Mouse (Mus musculus) left cerebral cortex, postnatal 25 days (tissue): ENCODE data around the gene Tceanc2. TPM values are rescaled to one million over a fixed set of nuclear protein-coding genes. Genes with fewer than 3 reads are reported as not detected.
"Not testable (repeated sequence)": the region's sequence is repeated elsewhere in the genome, so short reads cannot be mapped to it uniquely, and the experiment has no call there.

Source experiments
- DNase-seq, 2 experiments: peaks; one replicate each; pipeline ENCODE4 v3.0.0; 2022; ENCODE audit warnings: low spot score in 2 of 2, mixed read lengths in 1 of 2
- intact Hi-C: fragments of 180-260 bp; cut with DNase I; formaldehyde crosslinking; loops from one replicate; pipeline ENCODE4 v1.15.1; 2025
- total RNA-seq, 2 experiments: library from RNA; stranded (reverse); gene quantifications; 2 replicates each; pipeline ENCODE4 v1.2.3; 2021

Tceanc2 gene
- total RNA-seq, 2 experiments from 2014 or later, result 17.3 to 19.0 TPM

DNA sequence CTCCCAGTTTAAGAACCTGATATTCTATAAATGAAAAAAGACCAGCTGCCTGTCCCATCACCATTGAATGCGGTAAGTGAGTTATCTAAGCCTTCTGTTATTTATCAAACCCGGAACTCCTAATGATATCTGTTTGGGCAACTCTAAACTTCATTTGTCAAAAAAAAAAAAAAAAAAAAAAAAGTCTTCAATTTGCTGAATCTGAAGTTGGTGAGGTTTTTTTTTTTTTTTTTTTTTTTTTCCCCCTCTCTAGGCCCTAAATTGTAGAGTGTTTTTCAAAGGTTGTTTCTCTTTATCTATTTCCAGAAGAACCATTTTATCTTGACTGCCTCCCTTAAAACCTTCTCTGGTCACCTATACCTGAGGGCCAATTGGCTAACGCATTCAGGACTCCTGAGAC is 44.0 kb downstream of the Tceanc2 start:
- no peak for DNase-seq
- intact Hi-C loops, result no loop called here

DNA sequence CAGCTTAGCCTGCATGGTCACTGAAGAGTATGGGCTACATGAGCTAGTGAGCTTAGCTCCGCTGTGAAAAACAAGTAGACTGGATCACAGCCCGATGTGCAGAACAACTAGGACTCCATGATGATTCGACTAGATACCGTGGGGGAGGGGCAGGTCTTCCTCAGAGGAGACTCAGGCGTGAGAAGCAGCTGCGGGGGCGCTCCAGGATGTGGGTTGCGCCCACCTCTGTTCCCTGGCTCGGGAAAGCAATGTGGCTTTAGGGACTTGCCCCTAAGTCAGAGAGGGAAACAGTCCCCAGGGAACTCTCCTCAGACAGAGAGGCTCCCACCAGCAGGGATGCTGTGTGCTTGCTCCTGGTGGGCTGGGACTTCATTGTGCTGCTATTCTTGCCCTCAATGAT is 48.4 kb downstream of the Tceanc2 start:
- peak in 1 of 2 experiments; percentile 39 for DNase-seq
- intact Hi-C loops, result no loop called here

GRCm38 (mm10) chr4:107129373-107129772 is 49.5 kb downstream of the Tceanc2 start:
- intact Hi-C loops, result no loop called here
- DNase-seq, result no peak

GRCm38 (mm10) chr4:107127901-107128669 is 50.8 kb downstream of the Tceanc2 start:
- DNase-seq, result no peak
- intact Hi-C loops, result no loop called here

- no peak for DNase-seq
- intact Hi-C loops, result no loop called here
Measured at GRCm38 (mm10) chr4:107126891-107127524, 51.9 kb downstream of the Tceanc2 start.

DNA sequence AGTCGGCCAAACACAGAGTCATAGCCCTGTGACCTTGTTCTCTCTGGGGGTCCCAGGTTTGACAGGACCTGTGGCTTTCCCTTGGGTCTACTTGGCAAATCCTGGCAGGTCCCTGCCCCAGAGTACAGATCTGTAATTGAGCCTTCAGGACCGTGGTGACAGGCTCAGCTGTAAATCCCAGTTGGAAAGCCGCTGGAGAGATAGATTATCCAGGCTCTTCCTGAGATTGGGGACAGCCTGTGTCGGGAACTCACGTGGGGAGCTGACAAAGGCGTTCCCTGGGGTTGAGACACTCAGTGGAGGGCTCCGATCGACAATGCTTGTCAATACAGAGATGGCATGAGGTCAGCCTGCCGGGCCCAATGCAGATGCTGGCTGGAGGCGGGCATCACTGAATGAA is 52.5 kb downstream of the Tceanc2 start:
- no peak for DNase-seq
- intact Hi-C loops, result no loop called here

GRCm38 (mm10) chr4:107125101-107125500 is 53.8 kb downstream of the Tceanc2 start:
- DNase-seq, result no peak
- intact Hi-C loops, result no loop called here

DNA sequence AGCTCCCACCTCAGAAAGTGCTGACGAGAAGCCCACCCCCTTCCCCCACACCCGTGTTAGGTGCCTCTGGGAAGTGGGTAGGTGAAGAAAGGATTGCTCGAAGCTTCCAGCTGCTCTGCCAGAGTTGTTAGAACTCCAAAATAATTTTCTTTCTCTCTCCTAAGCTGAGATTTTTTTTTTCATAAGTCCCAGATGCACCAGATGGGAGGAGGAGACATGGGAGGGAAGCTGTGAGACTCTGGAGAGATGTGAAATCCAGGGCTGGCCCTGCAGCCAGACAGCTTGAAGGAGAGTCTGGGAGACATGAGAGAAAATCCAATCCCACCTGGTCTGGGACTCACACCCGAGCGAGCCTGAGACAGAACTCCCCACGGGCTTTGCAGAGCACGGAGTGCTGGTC is 54.5 kb downstream of the Tceanc2 start:
- DNase-seq, result peak; percentile 23 to 60

DNA sequence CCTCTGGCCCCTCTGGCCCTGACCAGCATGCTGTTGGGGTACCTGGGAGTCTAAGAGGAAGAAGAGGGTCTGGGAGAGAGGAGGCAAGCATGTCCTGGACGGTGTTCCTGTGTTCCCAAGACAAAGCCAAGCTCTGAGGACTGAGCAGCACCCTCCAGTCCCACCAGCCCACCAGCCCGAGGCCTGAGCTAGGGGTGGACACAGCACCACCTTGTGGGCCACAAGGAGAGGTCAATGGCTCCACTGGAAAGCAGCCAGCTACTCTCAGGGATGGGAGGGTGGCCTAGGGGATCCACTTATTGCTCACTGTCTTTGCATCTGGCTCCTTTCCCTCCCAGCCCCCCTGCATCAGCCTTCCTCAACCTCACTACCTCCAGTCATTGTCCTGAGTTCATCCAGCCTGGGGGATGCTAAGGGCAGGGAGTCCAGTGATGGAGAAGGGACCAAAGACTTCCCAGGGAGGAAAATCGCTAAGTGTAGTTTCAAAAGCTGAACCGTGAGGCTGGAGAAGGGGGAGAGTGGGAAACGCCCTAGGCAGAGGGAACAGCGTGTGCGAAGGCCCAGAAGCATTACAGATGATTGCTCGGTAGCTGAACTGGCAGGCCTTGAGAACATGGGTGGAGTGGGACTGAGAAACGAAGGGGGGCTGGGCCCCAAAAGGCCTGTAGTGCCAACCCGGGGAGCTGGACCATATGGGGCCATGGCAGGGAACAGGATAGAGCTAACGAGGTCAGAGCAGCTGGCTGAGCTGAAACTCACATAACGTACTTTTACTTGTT is 57.6 kb downstream of the Tceanc2 start:
- intact Hi-C loops, result no loop called here
- no peak for DNase-seq

More for the DNA sequence above, 54.5 kb downstream of the Tceanc2 start:
- intact Hi-C loops, result no loop called here

GRCm38 (mm10) chr4:107120676-107121075 is 58.2 kb downstream of the Tceanc2 start:
- DNase-seq, result no peak
- intact Hi-C loops, result no loop called here

GRCm38 (mm10) chr4:107119056-107119455 is 59.9 kb downstream of the Tceanc2 start:
- intact Hi-C loops, result no loop called here
- DNase-seq, result no peak

- intact Hi-C loops, result no loop called here
- DNase-seq, result no peak
Measured at GRCm38 (mm10) chr4:107117741-107118385, 61.1 kb downstream of the Tceanc2 start.

DNA sequence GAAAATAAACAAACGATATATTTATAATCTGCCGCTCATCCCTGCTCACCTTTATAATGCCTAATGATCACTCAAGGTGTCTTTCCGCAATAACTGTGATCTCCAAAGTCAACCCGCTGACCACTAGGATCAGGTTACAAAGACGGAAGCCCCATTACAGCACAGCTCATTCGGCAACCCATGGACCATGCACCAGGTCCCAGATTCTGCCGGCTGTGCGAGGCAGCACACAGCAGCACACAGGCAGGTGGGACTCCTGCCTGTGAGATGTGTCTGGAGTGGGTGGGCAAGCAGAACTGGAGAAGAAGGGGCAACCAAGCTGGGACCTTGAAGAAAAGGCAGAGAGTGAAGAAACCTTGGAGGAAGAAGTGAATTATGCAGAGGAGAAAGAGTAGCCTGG is 64.6 kb downstream of the Tceanc2 start:
- no peak for DNase-seq
- intact Hi-C loops, result no loop called here

GRCm38 (mm10) chr4:107109181-107109580 is 69.7 kb downstream of the Tceanc2 start:
- DNase-seq, intact Hi-C loops: not testable (repeated sequence)

GRCm38 (mm10) chr4:107108291-107108731 is 70.6 kb downstream of the Tceanc2 start:
- DNase-seq, result peak in 1 of 2 experiments; percentile 55
- intact Hi-C loops, result no loop called here

GRCm38 (mm10) chr4:107106777-107107176 is 72.1 kb downstream of the Tceanc2 start:
- no peak for DNase-seq
- intact Hi-C loops, result no loop called here

DNA sequence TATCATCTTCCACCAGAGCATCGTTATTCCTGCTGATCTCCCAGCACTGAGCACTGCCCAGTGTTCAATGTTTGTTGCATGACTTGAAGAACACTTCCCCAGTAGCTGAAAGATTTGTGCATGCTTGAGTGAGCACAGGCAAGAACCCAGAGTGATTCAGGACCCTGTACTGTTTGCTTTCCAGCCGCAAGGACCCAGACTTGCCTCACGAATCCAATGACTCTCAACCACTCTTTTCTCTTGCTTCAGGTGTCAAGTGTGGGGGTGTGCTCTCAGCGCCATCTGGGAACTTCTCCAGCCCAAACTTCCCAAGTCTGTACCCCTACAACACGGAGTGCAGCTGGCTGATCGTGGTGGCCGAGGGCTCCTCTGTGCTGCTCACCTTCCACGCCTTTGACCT is 76.7 kb downstream of the Tceanc2 start:
- intact Hi-C loops, result no loop called here
- DNase-seq, result no peak

DNA sequence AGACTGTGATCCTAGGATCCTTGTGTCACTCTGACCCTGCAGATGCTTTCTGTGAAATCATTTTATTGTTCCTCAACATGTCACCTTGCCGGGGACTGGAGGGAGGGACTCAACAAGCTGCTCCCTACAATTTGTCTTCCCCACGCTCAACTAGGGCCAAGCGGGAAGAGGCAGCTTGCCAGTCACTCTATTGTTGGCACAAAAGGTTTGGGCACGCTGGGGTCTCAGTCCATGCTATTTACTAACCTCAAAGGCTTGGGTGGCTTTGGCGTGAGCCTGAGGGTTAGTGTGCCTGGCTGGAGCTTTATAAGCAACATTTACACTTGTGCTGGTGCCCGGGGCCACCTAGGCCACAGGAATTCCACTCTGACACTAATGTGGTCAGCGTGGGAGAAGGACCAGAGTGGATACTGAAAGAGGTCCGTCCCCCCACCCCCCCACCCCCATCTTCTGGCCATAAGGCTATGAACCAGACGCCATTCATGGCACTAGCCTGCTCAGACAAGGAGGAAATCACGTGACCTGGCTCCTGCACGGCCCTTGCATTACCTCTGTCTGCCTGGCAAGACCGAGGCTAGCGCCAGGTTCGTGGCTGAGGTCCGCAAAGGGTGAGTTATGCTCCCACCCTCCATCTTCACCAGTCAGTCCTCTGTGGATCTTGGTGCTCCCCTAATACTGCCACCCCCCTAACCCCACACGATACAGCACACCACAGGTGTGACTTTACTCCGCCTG is 80.0 kb downstream of the Tceanc2 start:
- DNase-seq, result no peak
- intact Hi-C loops, result no loop called here

- no peak for DNase-seq
- intact Hi-C loops, result no loop called here
Measured at GRCm38 (mm10) chr4:107098375-107098774, 80.5 kb downstream of the Tceanc2 start.
